Mouse (Mus musculus): ENCODE measurements at regions not wholly inside any gene's neighbourhood (a gene's known extent, or its start where the extent isn't known, plus 50 kb on each side); places are given as distances from the start of the nearest gene placed in this dataset.

GRCm38 (mm10) chr7:73643993-73644335, 96.1 kb upstream of the Fam174b start:
- TF ChIP-seq CTCF (IDR thresholded peaks at IDR 0.05; ENCODE audit: low read depth): no peak
- TF ChIP-seq EP300 (IDR thresholded peaks at IDR 0.05; ENCODE audit: low read depth): no peak

Measured in heart, postnatal 0 days (tissue).